Mouse (Mus musculus) hindbrain, embryonic 15.5 days (tissue): ENCODE results near the gene Zbtb39. TPM values are rescaled to one million over a fixed set of nuclear protein-coding genes. Genes with fewer than 3 reads are reported as not detected.
"Not testable (repeated sequence)": the region's sequence is repeated elsewhere in the genome, so short reads cannot be mapped to it uniquely, and the experiment has no call there.

Source experiments
- ATAC-seq: fragments of 200-750 bp; cut with Nextera tagmentation; 2 replicates; pipeline ENCODE4 v1.8.0; 2017; ENCODE audit warnings: low read depth, moderate number of reproducible peaks, moderate TSS enrichment; ENCODE audit not compliant: low FRiP score
- H3K27ac ChIP-seq: fragments of 300-500 bp; sonication (generic); replicated peaks from 2 replicates; pipeline ENCODE4 v1.5.1; 2015; ENCODE audit warnings: mild to moderate bottlenecking, inconsistent platforms
- H3K27me3 ChIP-seq: fragments of 300-500 bp; sonication (generic); 2 replicates; pipeline ENCODE4 v1.6.1; 2015; ENCODE audit warnings: control low read depth, inconsistent platforms
- H3K36me3 ChIP-seq: fragments of 300-500 bp; sonication (generic); 2 replicates; pipeline ENCODE4 v1.6.1; 2015; ENCODE audit warnings: control low read depth, inconsistent platforms
- H3K4me1 ChIP-seq: fragments of 300-500 bp; sonication (generic); replicated peaks from 2 replicates; pipeline ENCODE4 v1.6.1; 2015; ENCODE audit warnings: control low read depth, inconsistent platforms
- H3K4me2 ChIP-seq: fragments of 300-500 bp; sonication (generic); 2 replicates; pipeline ENCODE4 v1.6.1; 2015; ENCODE audit warnings: moderate library complexity, mild to moderate bottlenecking, inconsistent platforms
- H3K4me3 ChIP-seq: fragments of 300-500 bp; sonication (generic); 2 replicates; pipeline ENCODE4 v1.5.1; 2015; ENCODE audit warnings: mild to moderate bottlenecking, inconsistent platforms
- H3K9ac ChIP-seq: fragments of 300-500 bp; sonication (generic); 2 replicates; pipeline ENCODE4 v1.6.1; 2015; ENCODE audit warnings: inconsistent platforms
- H3K9me3 ChIP-seq: fragments of 300-500 bp; sonication (generic); 2 replicates; pipeline ENCODE4 v1.6.1; 2016; ENCODE audit warnings: control low read depth, inconsistent platforms
- WGBS: fragments of 180-500 bp; shearing (Covaris S2); methylation state at CpG from one replicate; pipeline ENCODE4 v1.1.7; 2015; 5-methylcytosine and 5-hydroxymethylcytosine counted together
- polyA plus RNA-seq: library from polyadenylated mRNA; unstranded; fragments of >200 nt; fragmentation: Nextera tagmentation; extraction: Ambion mirVana; gene quantifications from 2 replicates; pipeline ENCODE4 v1.2.1, GENCODE M21; 2015

The Zbtb39 gene
- polyA plus RNA-seq, 1 experiment from 2014 or later, result 3.2 TPM

DNA sequence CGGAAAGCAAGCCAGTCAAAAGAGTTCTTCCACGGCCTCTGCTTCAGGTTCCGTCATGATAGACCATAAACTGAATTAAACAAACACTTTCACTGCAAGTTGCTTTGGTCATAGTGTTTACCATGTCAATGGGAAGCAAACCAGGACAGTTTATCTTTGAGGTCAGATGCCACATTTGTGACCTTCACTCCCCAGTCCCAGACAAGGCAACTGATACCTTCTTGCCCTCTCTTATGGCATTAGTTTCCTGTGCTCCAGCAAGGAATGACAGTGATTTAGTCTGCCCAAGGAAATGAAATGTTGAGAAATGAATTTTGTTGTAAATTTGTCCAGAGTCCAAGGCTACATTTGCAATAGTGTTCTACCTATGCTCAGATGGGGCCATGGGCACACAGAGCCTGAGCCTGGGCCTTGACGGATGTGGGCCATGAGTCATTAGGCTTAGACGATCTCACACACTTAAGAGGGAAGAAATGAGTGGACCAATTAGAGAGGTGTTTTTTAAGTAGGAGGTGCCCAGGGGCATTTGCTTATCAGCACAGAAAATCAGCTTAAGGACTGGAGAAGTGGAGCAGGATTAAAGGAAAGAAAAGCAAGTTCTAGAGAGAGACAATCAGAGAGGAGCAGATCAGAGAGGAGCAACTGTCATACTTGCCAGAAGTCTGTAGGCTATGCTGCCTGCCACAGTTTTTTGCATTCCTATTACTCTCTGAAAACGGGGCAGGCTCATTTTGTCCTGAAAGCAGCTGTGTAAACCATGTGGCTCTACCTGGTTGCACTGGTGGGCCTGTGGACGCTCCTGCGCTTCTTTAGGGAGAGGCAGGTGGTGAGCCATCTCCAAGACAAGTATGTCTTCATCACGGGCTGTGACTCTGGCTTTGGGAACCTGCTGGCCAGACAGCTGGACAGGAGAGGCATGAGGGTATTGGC lies 20.1 kb downstream of the Zbtb39 start, which contains the start of the genes Rdh1 and Rdh16f1:
Gene Rdh1 (plus strand): TSS at position 541 of the 930 bp plus-strand sequence.
Gene Rdh16f1 (plus strand): TSS at position 607 of the 930 bp plus-strand sequence.
- Histone ChIP-seq H3K36me3 (no peaks in the 10 kb centered on the region), H3K9me3 (no peaks in the 10 kb centered on the region), H3K27ac (no peak within 1 kb of the TSS), H3K4me2 (no peak within 1 kb of the TSS), H3K4me3 (no peak within 1 kb of the TSS), H3K9ac (no peak within 1 kb of the TSS), H3K4me1 (no peaks in the 10 kb centered on the region), H3K27me3 (no peaks in the 10 kb centered on the region)
- WGBS, result 80% methylated on average over 9 of the region's 9 CpGs
- ATAC-seq, result no peak

DNA sequence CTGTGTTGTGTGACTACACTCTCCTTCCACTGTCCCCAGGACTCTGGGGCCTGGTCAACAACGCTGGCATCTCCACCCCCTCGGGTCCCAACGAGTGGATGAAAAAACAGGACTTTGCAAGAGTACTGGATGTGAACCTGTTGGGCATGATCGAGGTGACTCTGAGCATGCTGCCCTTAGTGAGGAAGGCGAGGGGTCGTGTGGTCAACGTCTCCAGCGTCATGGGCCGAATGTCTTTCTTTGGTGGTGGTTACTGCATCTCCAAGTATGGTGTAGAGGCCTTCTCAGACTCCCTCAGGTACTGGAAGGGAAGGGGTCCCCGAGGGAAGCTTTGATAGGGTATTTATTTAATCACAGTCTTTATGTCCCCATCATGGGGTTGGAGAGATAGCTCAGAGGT lies 23.6 kb downstream of the Zbtb39 start:
- 92% methylated on average over 10 of the region's 10 CpGs for WGBS
- H3K27ac ChIP-seq, ATAC-seq, H3K27me3 ChIP-seq, H3K36me3 ChIP-seq, H3K4me2 ChIP-seq, H3K9ac ChIP-seq, H3K9me3 ChIP-seq, H3K4me1 ChIP-seq, H3K4me3 ChIP-seq: not testable (repeated sequence)

DNA sequence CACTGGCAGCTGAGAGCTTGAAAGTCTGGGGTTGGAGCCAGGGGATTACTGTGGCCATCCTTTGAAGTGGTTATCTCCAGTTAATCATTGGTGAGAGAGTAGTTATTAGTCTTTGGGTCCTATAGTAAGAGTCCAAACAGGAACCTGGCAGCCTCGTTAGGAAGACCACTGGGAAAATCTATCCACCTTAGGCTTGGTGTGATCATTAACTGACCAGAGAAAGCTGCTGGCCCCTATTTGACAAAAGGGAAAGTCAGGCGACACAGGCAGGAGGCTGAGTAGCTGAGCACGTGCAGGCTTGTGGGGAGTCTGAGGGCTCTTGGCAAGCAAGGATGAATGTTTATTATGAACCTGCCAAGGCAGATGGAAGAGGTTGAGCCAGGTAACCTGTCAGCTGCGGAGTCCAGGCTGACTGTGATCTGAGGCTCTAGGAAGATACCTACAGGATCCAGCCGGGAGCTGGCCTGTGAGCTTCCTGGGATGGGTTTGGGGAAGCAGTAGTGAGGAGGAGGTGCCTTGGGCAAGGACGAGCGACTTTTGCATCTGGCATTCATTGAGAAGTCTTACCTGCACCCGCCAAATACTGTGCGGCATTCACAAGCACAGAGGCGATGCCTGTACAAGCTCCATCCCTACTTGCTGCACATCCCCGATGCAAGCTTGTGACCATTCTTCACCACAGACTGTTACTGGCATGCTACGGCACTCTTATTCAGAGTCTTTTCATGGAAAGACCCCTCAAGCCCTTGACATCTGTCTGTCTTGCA lies 24.8 kb downstream of the Zbtb39 start:
- Histone ChIP-seq H3K4me3 (no peak overlapping the region), H3K4me1 (no peaks in the 10 kb centered on the region), H3K27me3 (no peaks in the 10 kb centered on the region), H3K4me2 (no peak overlapping the region), H3K9me3 (no peaks in the 10 kb centered on the region), H3K9ac (no peak overlapping the region), H3K27ac (no peak overlapping the region), H3K36me3 (no peaks in the 10 kb centered on the region)
- WGBS, result 65% methylated on average over 12 of the region's 12 CpGs
- no peak for ATAC-seq

DNA sequence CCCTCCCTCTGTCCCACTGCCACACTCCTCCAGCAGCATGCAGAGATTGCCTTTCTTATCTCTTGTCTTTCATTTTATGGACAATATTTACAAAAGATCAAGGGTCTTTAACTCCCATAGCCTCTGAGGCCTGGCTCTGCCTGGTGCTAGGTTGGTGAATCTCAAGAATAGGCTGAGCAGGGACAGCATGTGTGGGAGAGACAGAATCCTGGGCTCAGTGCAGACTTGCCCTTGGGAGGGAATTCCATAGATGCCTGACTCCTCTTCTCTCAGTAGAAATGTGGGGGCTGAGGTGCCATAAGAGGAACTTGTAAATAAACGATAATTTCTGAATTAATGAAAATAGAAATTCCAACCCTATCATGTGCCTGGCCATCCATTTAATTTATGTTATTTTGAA lies 27.2 kb downstream of the Zbtb39 start:
- Histone ChIP-seq H3K27ac (no peak overlapping the region), H3K4me2 (no peak overlapping the region), H3K36me3 (no peaks in the 10 kb centered on the region), H3K27me3 (no peaks in the 10 kb centered on the region), H3K9ac (no peak overlapping the region), H3K4me1 (no peaks in the 10 kb centered on the region), H3K4me3 (no peak overlapping the region), H3K9me3 (no peaks in the 10 kb centered on the region)
- 85% methylated on average over 1 of the region's 1 CpGs for WGBS
- no peak for ATAC-seq

DNA sequence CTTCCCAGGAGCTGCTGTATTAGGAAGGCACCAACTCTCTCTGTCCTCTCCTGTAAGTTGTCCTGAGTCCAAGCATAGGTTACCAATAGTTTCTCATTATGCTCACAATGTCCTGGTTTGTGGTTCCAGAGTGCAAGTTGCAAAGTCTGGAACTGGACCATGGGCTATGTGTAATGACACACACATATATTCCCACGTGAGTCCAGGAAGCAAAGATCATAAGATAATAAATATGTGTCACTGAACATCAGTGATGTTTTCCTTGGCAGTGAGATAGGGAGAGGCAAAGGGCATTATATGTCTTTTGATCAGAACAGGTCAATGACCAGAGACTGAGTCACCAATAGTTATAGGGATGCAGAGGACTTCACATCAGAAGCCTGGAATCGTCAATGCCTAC lies 36.7 kb downstream of the Zbtb39 start, which contains the start of gene Rdh9:
Gene Rdh9 (plus strand): TSS at position 376 of the 400 bp plus-strand sequence.
- ATAC-seq, result no peak
- 88% methylated on average over 2 of the region's 2 CpGs for WGBS
- no peak within 1 kb of the TSS for H3K4me3 ChIP-seq
- no peaks in the 10 kb centered on the region for H3K4me1 ChIP-seq
- no peaks in the 10 kb centered on the region for H3K27me3 ChIP-seq
- H3K9ac ChIP-seq, result no peak within 1 kb of the TSS
- H3K9me3 ChIP-seq, result no peaks in the 10 kb centered on the region
- H3K27ac ChIP-seq, result no peak within 1 kb of the TSS
- no peak within 1 kb of the TSS for H3K4me2 ChIP-seq
- no peaks in the 10 kb centered on the region for H3K36me3 ChIP-seq

DNA sequence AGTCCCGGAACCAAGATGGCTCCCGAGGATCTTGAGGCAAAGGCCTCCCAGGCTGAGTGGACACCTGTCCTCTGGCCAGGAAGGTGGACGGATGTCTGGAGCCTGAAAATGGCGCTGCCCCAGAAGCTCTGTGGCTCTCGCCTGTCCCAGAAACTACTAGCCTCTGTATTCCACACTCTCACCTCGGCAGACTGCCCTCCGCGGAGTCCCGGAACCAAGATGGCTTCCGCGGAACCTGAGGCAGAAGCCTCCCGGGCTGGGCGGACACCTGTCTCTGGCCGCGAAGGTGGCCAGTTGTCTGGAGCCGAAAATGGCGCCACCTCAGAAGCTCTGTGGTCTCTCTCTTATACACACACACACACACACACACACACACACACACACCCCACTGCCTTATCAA lies 43.0 kb downstream of the Zbtb39 start:
- H3K4me3 ChIP-seq, H3K9ac ChIP-seq, H3K27me3 ChIP-seq, H3K9me3 ChIP-seq, H3K36me3 ChIP-seq, H3K4me1 ChIP-seq, H3K4me2 ChIP-seq, ATAC-seq, H3K27ac ChIP-seq: not testable (repeated sequence)
- WGBS, result 95% methylated on average over 17 of the region's 17 CpGs

DNA sequence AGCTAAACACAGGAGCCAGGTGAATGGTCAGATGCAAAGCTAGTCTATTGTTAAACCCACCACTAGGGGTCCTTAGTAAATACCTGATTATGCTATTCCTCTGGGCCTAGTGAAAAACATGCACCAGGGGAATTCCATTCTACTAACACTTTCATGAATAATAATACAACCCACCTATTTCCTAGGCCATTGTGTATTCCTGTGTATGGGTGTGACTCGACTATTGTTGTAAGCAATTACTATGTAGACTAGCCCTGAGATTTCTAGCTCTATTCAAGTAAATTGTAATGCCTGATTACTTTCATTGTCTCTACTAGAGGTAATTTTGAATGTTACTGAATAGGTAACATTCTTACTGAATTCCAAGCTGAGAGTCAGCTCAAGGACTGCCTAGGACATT lies 46.1 kb downstream of the Zbtb39 start:
- not testable (repeated sequence) for ATAC-seq, H3K27ac ChIP-seq, H3K27me3 ChIP-seq, H3K4me3 ChIP-seq, H3K9ac ChIP-seq, H3K36me3 ChIP-seq, H3K4me1 ChIP-seq, H3K9me3 ChIP-seq, H3K4me2 ChIP-seq
- WGBS, result 86% methylated on average over 1 of the region's 1 CpGs

Other genes starting within 250 kb of the Zbtb39 start
- 2.5 and 2.9 TPM in 2 replicates for gene Stac3, start 237.9 kb upstream of the Zbtb39 start, polyA plus RNA-seq
- 20.7 and 24.4 TPM in 2 replicates for gene Ndufa4l2, start 224.6 kb upstream of the Zbtb39 start, polyA plus RNA-seq
- 56.2 and 64.8 TPM in 2 replicates for gene Shmt2, start 217.1 kb upstream of the Zbtb39 start, polyA plus RNA-seq
- gene Nxph4, start 205.0 kb upstream of the Zbtb39 start, polyA plus RNA-seq, result 161 and 194 TPM in 2 replicates
- gene Lrp1, start 118.4 kb upstream of the Zbtb39 start, polyA plus RNA-seq, result 102 and 114 TPM in 2 replicates
- gene Stat6, start 96.6 kb upstream of the Zbtb39 start, polyA plus RNA-seq, result 6.2 and 6.3 TPM in 2 replicates
- gene Nemp1, start 72.6 kb upstream of the Zbtb39 start, polyA plus RNA-seq, result 3.1 and 3.4 TPM in 2 replicates
- gene Nab2, start 71.0 kb upstream of the Zbtb39 start, polyA plus RNA-seq, result 2.5 and 2.7 TPM in 2 replicates
- gene Myo1a, start 34.4 kb upstream of the Zbtb39 start, polyA plus RNA-seq, result 0.72 and 0.77 TPM in 2 replicates
- 0.42 and 1.2 TPM in 2 replicates for gene Tac2, start 15.1 kb upstream of the Zbtb39 start, polyA plus RNA-seq
- 1.8 TPM in 2 replicates for gene Gpr182, start 12.2 kb downstream of the Zbtb39 start, polyA plus RNA-seq
- 0.08 TPM in 1 of 2 replicates, not detected in the other for gene Rdh1, start 20.2 kb downstream of the Zbtb39 start, polyA plus RNA-seq
- gene Rdh16f1, start 20.2 kb downstream of the Zbtb39 start, polyA plus RNA-seq, result not detected in 2 replicates
- 0.09 and 0.21 TPM in 2 replicates for gene Rdh9, start 36.8 kb downstream of the Zbtb39 start, polyA plus RNA-seq
- gene Rdh16, start 61.6 kb downstream of the Zbtb39 start, polyA plus RNA-seq, result not detected in 2 replicates
- not detected in 2 replicates for gene Rdh19, start 110.4 kb downstream of the Zbtb39 start, polyA plus RNA-seq
- gene Rdh16f2, start 126.9 kb downstream of the Zbtb39 start, polyA plus RNA-seq, result not detected in 2 replicates
- not detected in 2 replicates for gene Rdh7, start 149.3 kb downstream of the Zbtb39 start, polyA plus RNA-seq
- gene Sdr9c7, start 159.0 kb downstream of the Zbtb39 start, polyA plus RNA-seq, result not detected in 2 replicates